Mouse (Mus musculus) lung, postnatal 0 days (tissue): ENCODE results near the gene Fnbp1l.

ENCODE experiments used
- CTCF ChIP-seq: IDR thresholded peaks from 2 replicates; pipeline ENCODE4 v1.5.1; 2016; ENCODE audit warnings: antibody characterized with exemption, mild to moderate bottlenecking
- EP300 ChIP-seq: IDR thresholded peaks from 2 replicates; pipeline ENCODE4 v1.6.1; 2016; ENCODE audit warnings: antibody characterized with exemption, mild to moderate bottlenecking, control low read depth

GRCm38 (mm10) chr3:122540918-122541317 is 78.6 kb downstream of the Fnbp1l start:
- TF ChIP-seq CTCF (no peak), EP300 (no peak)
